Mouse (Mus musculus): ENCODE results near the gene Kcnc2. TPM values are rescaled to one million over a fixed set of nuclear protein-coding genes. Genes with fewer than 3 reads are reported as not detected.
"Not testable (repeated sequence)": the region's sequence is repeated elsewhere in the genome, so short reads cannot be mapped to it uniquely, and the experiment has no call there.

Gene Kcnc2
- polyA plus RNA-seq (2015; fragmentation: Nextera tagmentation; extraction: Ambion mirVana) = 1.1 and 1.6 TPM in 2 replicates

DNA sequence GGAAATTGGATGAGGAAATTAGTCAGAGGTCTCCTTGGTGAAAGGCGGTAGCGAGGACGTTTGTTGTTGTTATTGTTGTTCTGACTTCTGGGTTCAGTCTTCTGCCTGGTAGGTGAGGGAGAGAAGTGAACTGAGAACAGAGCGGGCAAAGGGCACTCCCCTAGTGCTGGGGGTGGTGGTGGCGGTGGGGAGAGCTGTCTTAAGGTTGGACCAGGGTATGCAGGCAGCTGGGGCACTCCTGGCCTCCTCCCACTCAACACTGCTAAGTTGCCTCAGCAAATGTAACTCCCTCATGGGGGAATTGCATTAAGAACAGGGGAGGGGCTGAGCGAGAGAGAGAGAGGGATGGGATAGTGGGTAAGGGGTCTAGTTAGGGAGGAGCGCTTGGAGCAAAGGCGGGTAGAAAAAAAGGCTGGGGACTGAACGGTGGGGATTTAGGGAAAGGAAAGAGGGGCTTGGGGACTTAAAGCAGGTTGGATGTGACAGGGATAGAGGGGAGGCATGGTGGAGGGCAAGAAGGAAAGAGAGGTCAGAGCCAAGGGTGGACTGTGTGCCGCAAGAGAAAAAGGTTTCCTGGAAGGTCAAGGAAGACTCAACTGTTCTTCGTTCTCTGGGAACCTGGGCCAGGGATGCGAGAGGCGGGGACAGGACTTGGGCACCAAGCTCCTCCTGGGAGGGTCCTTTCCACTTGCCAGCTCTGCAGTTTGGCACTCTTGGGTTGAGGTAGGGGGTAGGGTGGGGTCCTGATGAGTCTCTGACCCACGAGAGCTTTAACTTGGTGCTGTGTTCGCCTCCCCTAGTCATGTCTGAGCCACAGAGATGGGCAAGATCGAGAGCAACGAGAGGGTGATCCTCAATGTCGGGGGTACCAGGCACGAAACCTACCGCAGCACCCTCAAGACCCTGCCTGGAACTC is at the start of gene Kcnc2:
Kcnc2 (plus strand) TSS at position 235 of the 916 bp plus-strand sequence.
- Histone ChIP-seq H3K27me3 (peaks cover 42% of the 10 kb centered on the region), H3K36me3 (no peaks in the 10 kb centered on the region), H3K27ac (no peak within 1 kb of the TSS), H3K4me2 (peak within 1 kb of the TSS; percentile 88), H3K4me3 (peak within 1 kb of the TSS; percentile 52), H3K9ac (peak within 1 kb of the TSS; percentile 49), H3K4me1 (replicated peaks) (peaks cover 18% of the 10 kb centered on the region), H3K9me3 (replicated peaks) (no peaks in the 10 kb centered on the region)
- WGBS = 2% methylated on average over 20 of the region's 20 CpGs
- peak; percentile 8; the same call in 1 of the 2 replicates for ATAC-seq (replicated peaks; ENCODE audit: insufficient number of reproducible peaks, insufficient read depth, low FRiP score, low read depth)

DNA sequence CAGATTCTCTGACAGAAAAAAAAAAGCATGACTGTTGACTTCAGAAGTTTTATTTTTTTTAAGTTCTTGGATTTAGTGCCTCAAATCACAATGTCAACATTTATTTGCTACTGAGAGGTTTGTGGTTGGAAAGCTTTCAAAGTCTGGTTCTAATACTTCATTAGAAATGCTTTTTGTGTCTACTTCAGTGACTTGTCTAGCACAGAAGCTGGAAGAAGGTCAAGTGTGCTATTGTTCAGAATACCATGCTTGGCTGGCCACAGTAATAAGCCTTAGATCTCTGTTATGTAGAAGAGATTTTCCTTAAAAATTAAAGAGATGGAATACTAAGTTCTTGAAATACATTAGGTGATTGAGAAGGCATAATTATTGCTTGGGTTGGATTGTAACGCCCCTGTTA is 43.8 kb upstream of the Kcnc2 start:
- WGBS = 78% methylated on average over 1 of the region's 1 CpGs
- Histone ChIP-seq H3K4me1 (replicated peaks) (no peaks in the 10 kb centered on the region), H3K4me2 (no peak overlapping the region), H3K27ac (no peak overlapping the region), H3K4me3 (no peak overlapping the region), H3K36me3 (no peaks in the 10 kb centered on the region), H3K9me3 (replicated peaks) (no peaks in the 10 kb centered on the region), H3K9ac (no peak overlapping the region), H3K27me3 (no peaks in the 10 kb centered on the region)
- no peak for ATAC-seq (replicated peaks; ENCODE audit: insufficient number of reproducible peaks, insufficient read depth, low FRiP score, low read depth)

- not testable (repeated sequence) for H3K27me3 ChIP-seq; ATAC-seq (replicated peaks; ENCODE audit: insufficient number of reproducible peaks, insufficient read depth, low FRiP score, low read depth); H3K4me1 ChIP-seq (replicated peaks); H3K27ac ChIP-seq; H3K4me2 ChIP-seq; H3K4me3 ChIP-seq; H3K36me3 ChIP-seq; H3K9me3 ChIP-seq (replicated peaks); H3K9ac ChIP-seq
- WGBS = 53% methylated on average over 6 of the region's 6 CpGs
Observed at GRCm38 (mm10) chr10:112229091-112229843, 41.7 kb upstream of the Kcnc2 start.

GRCm38 (mm10) chr10:112232733-112233132 is 38.2 kb upstream of the Kcnc2 start:
- not testable (repeated sequence) for H3K27me3 ChIP-seq; H3K4me3 ChIP-seq; H3K4me2 ChIP-seq; H3K9ac ChIP-seq; H3K36me3 ChIP-seq; H3K4me1 ChIP-seq (replicated peaks); H3K9me3 ChIP-seq (replicated peaks); H3K27ac ChIP-seq; ATAC-seq (replicated peaks; ENCODE audit: insufficient number of reproducible peaks, insufficient read depth, low FRiP score, low read depth)
- 51% methylated on average over 1 of the region's 1 CpGs for WGBS

DNA sequence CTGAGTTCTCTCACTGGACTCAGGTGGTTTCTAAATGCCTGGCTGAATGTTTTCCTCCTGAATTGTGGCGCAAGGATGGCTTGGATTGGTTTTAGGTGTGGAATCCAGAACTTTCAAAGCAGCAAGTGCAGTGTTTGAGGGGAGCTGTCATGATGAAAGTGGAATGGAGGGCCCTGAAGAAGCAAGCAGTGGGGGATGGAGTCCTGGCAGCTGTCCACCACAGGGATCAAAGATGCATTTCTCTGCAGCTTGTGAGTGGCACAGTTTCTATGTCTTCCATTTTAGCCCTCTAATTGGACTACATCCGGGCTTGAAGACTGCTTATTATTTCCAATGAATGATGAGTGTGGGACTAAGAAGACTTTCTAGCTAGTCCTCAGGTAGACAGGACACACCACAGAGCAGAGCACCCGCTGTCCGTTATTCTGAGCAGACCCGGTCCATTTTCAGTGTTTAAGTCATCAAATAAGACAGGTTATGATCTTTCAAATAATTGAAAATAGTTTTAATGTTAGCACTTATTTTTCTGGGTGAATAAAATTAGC is 35.5 kb upstream of the Kcnc2 start:
- not testable (repeated sequence) for H3K4me2 ChIP-seq; H3K27ac ChIP-seq; H3K4me3 ChIP-seq; H3K9ac ChIP-seq; H3K9me3 ChIP-seq (replicated peaks); ATAC-seq (replicated peaks; ENCODE audit: insufficient number of reproducible peaks, insufficient read depth, low FRiP score, low read depth); H3K27me3 ChIP-seq; H3K36me3 ChIP-seq; H3K4me1 ChIP-seq (replicated peaks)
- 70% methylated on average over 5 of the region's 5 CpGs for WGBS

GRCm38 (mm10) chr10:112248273-112248672 is 22.6 kb upstream of the Kcnc2 start:
- 79% methylated on average over 2 of the region's 2 CpGs for WGBS
- no peaks in the 10 kb centered on the region for H3K27me3 ChIP-seq

GRCm38 (mm10) chr10:112263467-112263866 is 7.5 kb upstream of the Kcnc2 start:
- no peaks in the 10 kb centered on the region for H3K4me1 ChIP-seq (replicated peaks)
- 78% methylated on average over 3 of the region's 3 CpGs for whole genome bisulfite sequencing
- no peak for ATAC-seq (replicated peaks; ENCODE audit: insufficient number of reproducible peaks, insufficient read depth, low FRiP score, low read depth)
- H3K36me3 ChIP-seq = no peaks in the 10 kb centered on the region
- H3K27ac ChIP-seq = no peak overlapping the region
- no peak overlapping the region for H3K4me3 ChIP-seq
- H3K27me3 ChIP-seq = 0 out of 2 replicates have a peak, but pooled peaks cover 4% of the 10 kb centered on the region
- H3K4me2 ChIP-seq = no peak overlapping the region
- H3K9ac ChIP-seq = no peak overlapping the region
- no peaks in the 10 kb centered on the region for H3K9me3 ChIP-seq (replicated peaks)

More at GRCm38 (mm10) chr10:112248273-112248672, 22.6 kb upstream of the Kcnc2 start:
- H3K4me1 ChIP-seq (replicated peaks) = no peaks in the 10 kb centered on the region
- no peak overlapping the region for H3K4me2 ChIP-seq
- H3K4me3 ChIP-seq = no peak overlapping the region
- H3K36me3 ChIP-seq = no peaks in the 10 kb centered on the region
- H3K9me3 ChIP-seq (replicated peaks) = no peaks in the 10 kb centered on the region
- H3K27ac ChIP-seq = no peak overlapping the region
- no peak for ATAC-seq (replicated peaks; ENCODE audit: insufficient number of reproducible peaks, insufficient read depth, low FRiP score, low read depth)
- H3K9ac ChIP-seq = no peak overlapping the region

DNA sequence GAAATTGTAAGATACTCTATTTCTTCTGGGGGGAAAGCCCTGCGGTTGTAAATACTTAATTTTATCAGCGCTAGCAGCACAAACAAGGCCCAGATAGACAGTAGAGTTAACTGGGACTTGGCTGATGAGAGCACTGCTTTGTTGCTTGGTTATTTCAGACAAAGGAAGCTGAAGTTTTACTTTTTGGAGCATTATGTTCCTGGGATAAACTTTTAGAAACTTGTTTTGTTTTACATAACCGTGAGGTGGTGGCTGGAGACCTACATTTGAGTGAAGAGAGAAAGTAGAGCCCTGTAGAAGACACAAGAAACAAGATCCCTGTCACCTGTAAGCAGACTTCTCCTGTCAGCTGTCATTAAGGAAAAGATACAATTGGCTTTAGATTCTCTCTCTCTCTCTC is 1.4 kb upstream of the Kcnc2 start:
- H3K9ac ChIP-seq = no peak overlapping the region
- H3K36me3 ChIP-seq = no peaks in the 10 kb centered on the region
- H3K27ac ChIP-seq = no peak overlapping the region
- no peaks in the 10 kb centered on the region for H3K9me3 ChIP-seq (replicated peaks)
- H3K4me2 ChIP-seq = peak overlapping the region; percentile 88
- 71% methylated on average over 3 of the region's 3 CpGs for WGBS
- peak overlapping the region; percentile 52 for H3K4me3 ChIP-seq
- peaks cover 42% of the 10 kb centered on the region for H3K27me3 ChIP-seq
- ATAC-seq (replicated peaks; ENCODE audit: insufficient number of reproducible peaks, insufficient read depth, low FRiP score, low read depth) = no peak
- peaks cover 18% of the 10 kb centered on the region for H3K4me1 ChIP-seq (replicated peaks)

GRCm38 (mm10) chr10:112269939-112270781 is 761 bp upstream of the Kcnc2 start:
- H3K4me3 ChIP-seq = peak overlapping the region; percentile 52
- H3K9ac ChIP-seq = peak overlapping the region; percentile 49
- H3K4me2 ChIP-seq = peak overlapping the region; percentile 88
- peaks cover 18% of the 10 kb centered on the region for H3K4me1 ChIP-seq (replicated peaks)
- no peak overlapping the region for H3K27ac ChIP-seq
- H3K36me3 ChIP-seq = no peaks in the 10 kb centered on the region
- no peaks in the 10 kb centered on the region for H3K9me3 ChIP-seq (replicated peaks)
- peaks cover 42% of the 10 kb centered on the region for H3K27me3 ChIP-seq
- WGBS = 2% methylated on average over 43 of the region's 43 CpGs
- peak; percentile 61; the same call in 1 of the 2 replicates for ATAC-seq (replicated peaks; ENCODE audit: insufficient number of reproducible peaks, insufficient read depth, low FRiP score, low read depth)

DNA sequence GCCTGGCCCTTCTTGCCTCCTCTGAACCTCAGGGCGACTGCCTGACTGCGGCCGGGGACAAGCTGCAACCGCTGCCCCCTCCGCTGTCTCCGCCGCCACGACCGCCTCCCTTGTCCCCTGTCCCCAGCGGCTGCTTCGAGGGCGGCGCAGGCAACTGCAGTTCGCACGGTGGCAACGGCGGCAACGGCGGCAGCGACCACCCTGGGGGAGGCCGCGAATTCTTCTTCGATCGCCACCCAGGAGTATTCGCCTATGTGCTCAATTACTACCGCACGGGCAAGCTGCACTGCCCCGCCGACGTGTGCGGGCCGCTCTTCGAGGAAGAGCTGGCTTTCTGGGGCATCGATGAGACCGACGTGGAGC is 863 bp downstream of the Kcnc2 start:
- ATAC-seq (replicated peaks; ENCODE audit: insufficient number of reproducible peaks, insufficient read depth, low FRiP score, low read depth) = no peak
- Histone ChIP-seq H3K9me3 (replicated peaks) (no peaks in the 10 kb centered on the region), H3K36me3 (no peaks in the 10 kb centered on the region), H3K4me2 (peak overlapping the region; percentile 88), H3K4me1 (replicated peaks) (peaks cover 18% of the 10 kb centered on the region), H3K4me3 (peak overlapping the region; percentile 52), H3K27ac (no peak overlapping the region), H3K27me3 (peaks cover 42% of the 10 kb centered on the region), H3K9ac (peak overlapping the region; percentile 41)
- 1% methylated on average over 35 of the region's 36 CpGs for WGBS
